Mouse (Mus musculus) stomach, postnatal 0 days (tissue): Measurements from ENCODE around the gene Armh2.

Experiments used
- CTCF ChIP-seq: IDR thresholded peaks from 2 replicates; pipeline ENCODE4 v1.5.1; 2016; ENCODE audit warnings: antibody characterized with exemption, low read depth, mild to moderate bottlenecking, moderate library complexity
- EP300 ChIP-seq: optimal IDR thresholded peaks from 2 replicates; pipeline ENCODE3; 2016; ENCODE audit warnings: antibody characterized with exemption

GRCm38 (mm10) chr13:24786014-24786490 lies 45.0 kb downstream of the Armh2 start:
- TF ChIP-seq CTCF = no peak
- TF ChIP-seq EP300 = no peak
